Mouse (Mus musculus) neural tube, embryonic 13.5 days (tissue): ENCODE results near the gene Slc13a3. TPM values are rescaled to one million over a fixed set of nuclear protein-coding genes. Genes with fewer than 3 reads are reported as not detected.
A peak's percentile ranks its signal among the peaks of the same experiment; 100 is the strongest.

Experiments
- ATAC-seq: fragments of 200-750 bp; cut with Nextera tagmentation; 2 replicates; pipeline ENCODE4 v1.8.0; 2017; ENCODE audit warnings: low read depth, mild to moderate bottlenecking, moderate TSS enrichment, moderate library complexity
- H3K27ac ChIP-seq: fragments of 300-500 bp; sonication (generic); replicated peaks from 2 replicates; pipeline ENCODE4 v1.5.1; 2015; ENCODE audit warnings: moderate library complexity, mild to moderate bottlenecking, inconsistent platforms
- H3K27me3 ChIP-seq: fragments of 300-500 bp; sonication (generic); 2 replicates; pipeline ENCODE4 v1.6.1; 2015; ENCODE audit warnings: mild to moderate bottlenecking, inconsistent platforms
- H3K36me3 ChIP-seq: fragments of 300-500 bp; sonication (generic); 2 replicates; pipeline ENCODE4 v1.6.1; 2015; ENCODE audit warnings: mild to moderate bottlenecking, inconsistent platforms
- H3K4me1 ChIP-seq: fragments of 300-500 bp; sonication (generic); replicated peaks from 2 replicates; pipeline ENCODE4 v1.6.1; 2015; ENCODE audit warnings: inconsistent platforms
- H3K4me2 ChIP-seq: fragments of 300-500 bp; sonication (generic); 2 replicates; pipeline ENCODE4 v1.6.1; 2015; ENCODE audit warnings: inconsistent platforms, mild to moderate bottlenecking, moderate library complexity
- H3K4me3 ChIP-seq: fragments of 300-500 bp; sonication (generic); 2 replicates; pipeline ENCODE4 v1.5.1; 2015; ENCODE audit warnings: mild to moderate bottlenecking, inconsistent platforms
- H3K9ac ChIP-seq: fragments of 300-500 bp; sonication (generic); 2 replicates; pipeline ENCODE4 v1.6.1; 2015; ENCODE audit warnings: moderate library complexity, mild to moderate bottlenecking, inconsistent platforms
- H3K9me3 ChIP-seq: fragments of 300-500 bp; sonication (generic); 2 replicates; pipeline ENCODE4 v1.6.1; 2016; ENCODE audit warnings: inconsistent platforms
- WGBS: fragments of 180-500 bp; shearing (Covaris S2); methylation state at CpG from one replicate; pipeline ENCODE4 v1.1.7; 2015; 5-methylcytosine and 5-hydroxymethylcytosine counted together
- polyA plus RNA-seq: library from polyadenylated mRNA; unstranded; fragments of >200 nt; fragmentation: Nextera tagmentation; extraction: Ambion mirVana; gene quantifications from 2 replicates; pipeline ENCODE4 v1.2.1, GENCODE M21; 2015

The Slc13a3 gene
- polyA plus RNA-seq, 1 experiment from 2014 or later = 1.0 TPM

GRCm38 (mm10) chr2:165398164-165398785 lies 74.8 kb downstream of the Slc13a3 start:
- Histone ChIP-seq H3K4me2 (no peak overlapping the region), H3K27me3 (no peaks in the 10 kb centered on the region), H3K4me1 (peaks cover 17% of the 10 kb centered on the region), H3K27ac (peak overlapping the region; percentile 76), H3K36me3 (no peaks in the 10 kb centered on the region), H3K4me3 (no peak overlapping the region), H3K9me3 (no peaks in the 10 kb centered on the region), H3K9ac (no peak overlapping the region)
- ATAC-seq = no peak
- WGBS = 65% methylated on average over 15 of the region's 15 CpGs

GRCm38 (mm10) chr2:165397502-165398163 lies 75.4 kb downstream of the Slc13a3 start:
- Histone ChIP-seq H3K9ac (no peak overlapping the region), H3K27ac (peak overlapping the region; percentile 76), H3K27me3 (no peaks in the 10 kb centered on the region), H3K4me1 (peaks cover 17% of the 10 kb centered on the region), H3K36me3 (no peaks in the 10 kb centered on the region), H3K4me3 (no peak overlapping the region), H3K9me3 (no peaks in the 10 kb centered on the region), H3K4me2 (no peak overlapping the region)
- ATAC-seq = peak; percentile 52; the same call in 1 of the 2 replicates
- WGBS = 66% methylated on average over 23 of the region's 23 CpGs

GRCm38 (mm10) chr2:165396831-165397501 lies 76.1 kb downstream of the Slc13a3 start:
- peak; percentile 61 for ATAC-seq
- H3K36me3 ChIP-seq = no peaks in the 10 kb centered on the region
- H3K27me3 ChIP-seq = no peaks in the 10 kb centered on the region
- H3K4me1 ChIP-seq = peaks cover 17% of the 10 kb centered on the region
- no peak overlapping the region for H3K4me3 ChIP-seq
- H3K4me2 ChIP-seq = no peak overlapping the region
- no peaks in the 10 kb centered on the region for H3K9me3 ChIP-seq
- 38% methylated on average over 20 of the region's 20 CpGs for WGBS
- no peak overlapping the region for H3K9ac ChIP-seq
- peak overlapping the region; percentile 76 for H3K27ac ChIP-seq

DNA sequence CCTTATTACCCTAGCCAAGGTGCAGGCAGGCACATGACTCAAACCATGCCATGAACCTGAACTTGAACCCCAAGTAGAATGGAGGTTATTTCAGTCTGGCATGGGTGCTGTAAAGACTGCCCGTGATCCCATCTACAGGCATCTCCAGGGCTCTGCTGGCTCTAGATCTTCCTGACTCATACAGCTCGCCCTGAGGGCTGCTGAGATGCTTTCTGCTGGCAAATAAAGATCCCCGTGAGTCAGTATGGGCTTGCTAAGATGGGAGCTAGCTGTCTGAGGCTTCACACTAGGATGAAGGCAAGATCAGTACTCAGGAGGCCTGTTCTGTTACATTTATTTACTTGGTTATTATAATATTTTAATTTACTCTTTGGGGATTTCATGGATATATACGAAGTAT lies 80.9 kb downstream of the Slc13a3 start:
- Histone ChIP-seq H3K27me3 (no peaks in the 10 kb centered on the region), H3K4me2 (no peak overlapping the region), H3K27ac (no peak overlapping the region), H3K4me1 (peaks cover 10% of the 10 kb centered on the region), H3K36me3 (no peaks in the 10 kb centered on the region), H3K4me3 (no peak overlapping the region), H3K9ac (no peak overlapping the region), H3K9me3 (no peaks in the 10 kb centered on the region)
- WGBS = 80% methylated on average over 4 of the region's 4 CpGs
- ATAC-seq = no peak

- peaks cover 10% of the 10 kb centered on the region for H3K4me1 ChIP-seq
- H3K4me3 ChIP-seq = no peak overlapping the region
- H3K36me3 ChIP-seq = peaks cover 4% of the 10 kb centered on the region
- no peak overlapping the region for H3K9ac ChIP-seq
- WGBS = 14% methylated on average over 8 of the region's 8 CpGs
- H3K27me3 ChIP-seq = no peaks in the 10 kb centered on the region
- H3K9me3 ChIP-seq = no peaks in the 10 kb centered on the region
- ATAC-seq = no peak
- no peak overlapping the region for H3K27ac ChIP-seq
- no peak overlapping the region for H3K4me2 ChIP-seq
Measured at GRCm38 (mm10) chr2:165391561-165391960, 81.5 kb downstream of the Slc13a3 start.

GRCm38 (mm10) chr2:165389299-165389952 lies 83.6 kb downstream of the Slc13a3 start:
- no peak overlapping the region for H3K9ac ChIP-seq
- H3K27ac ChIP-seq = no peak overlapping the region
- no peak for ATAC-seq
- H3K36me3 ChIP-seq = peaks cover 25% of the 10 kb centered on the region
- H3K4me2 ChIP-seq = no peak overlapping the region
- no peaks in the 10 kb centered on the region for H3K9me3 ChIP-seq
- H3K4me3 ChIP-seq = no peak overlapping the region
- H3K27me3 ChIP-seq = no peaks in the 10 kb centered on the region
- WGBS = 83% methylated on average over 6 of the region's 6 CpGs
- H3K4me1 ChIP-seq = peaks cover 27% of the 10 kb centered on the region

GRCm38 (mm10) chr2:165387844-165388495 lies 85.1 kb downstream of the Slc13a3 start, which contains the start of gene Zfp334:
Gene Zfp334 (minus strand): TSS chr2:165388259.
- Histone ChIP-seq H3K4me2 (peak within 1 kb of the TSS; percentile 65), H3K4me1 (peaks cover 27% of the 10 kb centered on the region), H3K27me3 (no peaks in the 10 kb centered on the region), H3K9ac (peak within 1 kb of the TSS; percentile 97), H3K27ac (peak within 1 kb of the TSS; percentile 95), H3K36me3 (peaks cover 40% of the 10 kb centered on the region), H3K9me3 (no peaks in the 10 kb centered on the region), H3K4me3 (peak within 1 kb of the TSS; percentile 94)
- WGBS = under 1% methylated on average over 40 of the region's 40 CpGs
- peak; percentile 94 for ATAC-seq

DNA sequence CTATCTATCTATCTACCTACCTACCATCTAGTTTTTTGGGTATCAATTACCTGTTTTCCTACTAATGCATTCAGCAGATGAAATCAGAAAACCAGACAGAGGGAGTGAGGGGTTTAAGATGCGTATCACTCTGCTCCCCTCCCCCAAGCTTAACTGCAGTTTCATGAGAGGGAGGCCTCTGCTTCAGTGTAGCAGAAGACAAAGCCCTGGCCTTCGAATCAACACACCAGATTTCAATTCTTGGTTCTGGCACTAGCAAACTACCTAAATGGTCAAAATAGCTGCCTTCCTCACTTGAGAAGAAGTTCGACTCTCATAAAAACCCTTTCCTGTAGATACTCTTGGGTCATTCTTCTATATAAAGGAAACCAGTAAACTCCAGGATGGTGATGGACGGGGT lies 85.7 kb downstream of the Slc13a3 start:
- H3K4me2 ChIP-seq = peak overlapping the region; percentile 65
- peak overlapping the region; percentile 94 for H3K4me3 ChIP-seq
- no peak for ATAC-seq
- H3K36me3 ChIP-seq = peaks cover 46% of the 10 kb centered on the region
- H3K27me3 ChIP-seq = no peaks in the 10 kb centered on the region
- peaks cover 27% of the 10 kb centered on the region for H3K4me1 ChIP-seq
- 4% methylated on average over 4 of the region's 4 CpGs for WGBS
- no peaks in the 10 kb centered on the region for H3K9me3 ChIP-seq
- H3K9ac ChIP-seq = peak overlapping the region; percentile 97
- peak overlapping the region; percentile 95 for H3K27ac ChIP-seq

DNA sequence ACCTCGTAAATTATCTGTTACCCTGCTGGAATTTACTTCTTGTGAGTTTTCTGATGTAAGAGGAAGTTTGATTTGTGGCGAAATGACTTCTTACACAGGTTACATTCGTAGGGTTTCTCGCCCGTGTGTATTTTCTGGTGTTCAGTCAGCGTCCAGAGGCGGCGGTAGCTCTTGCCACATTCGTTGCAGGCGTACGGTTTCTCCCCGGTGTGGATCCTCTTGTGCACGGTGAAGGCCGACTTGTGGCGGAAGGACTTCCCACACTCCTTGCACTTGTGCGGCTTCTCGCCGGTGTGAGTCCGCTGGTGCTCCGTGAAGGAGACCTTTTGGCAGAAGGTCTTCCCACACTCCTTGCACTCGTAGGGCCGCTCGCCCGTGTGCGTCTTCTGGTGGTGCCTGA lies 93.0 kb downstream of the Slc13a3 start:
- Histone ChIP-seq H3K4me1 (peaks cover 18% of the 10 kb centered on the region), H3K9me3 (0 out of 2 replicates have a peak, but pooled peaks cover 10% of the 10 kb centered on the region), H3K4me2 (no peak overlapping the region), H3K36me3 (peaks cover 94% of the 10 kb centered on the region), H3K27ac (no peak overlapping the region), H3K27me3 (no peaks in the 10 kb centered on the region), H3K4me3 (no peak overlapping the region), H3K9ac (no peak overlapping the region)
- ATAC-seq = no peak
- WGBS = 96% methylated on average over 25 of the region's 25 CpGs

GRCm38 (mm10) chr2:165376001-165376400 lies 97.0 kb downstream of the Slc13a3 start:
- H3K36me3 ChIP-seq = peaks cover 62% of the 10 kb centered on the region
- 72% methylated on average over 4 of the region's 4 CpGs for WGBS

GRCm38 (mm10) chr2:165375478-165375877 lies 97.6 kb downstream of the Slc13a3 start:
- H3K4me2 ChIP-seq = no peak overlapping the region
- 85% methylated on average over 5 of the region's 5 CpGs for WGBS

More at GRCm38 (mm10) chr2:165376001-165376400, 97.0 kb downstream of the Slc13a3 start:
- Histone ChIP-seq H3K4me2 (no peak overlapping the region), H3K9me3 (0 out of 2 replicates have a peak, but pooled peaks cover 4% of the 10 kb centered on the region), H3K9ac (no peak overlapping the region), H3K4me3 (no peak overlapping the region), H3K27me3 (no peaks in the 10 kb centered on the region), H3K4me1 (peaks cover 15% of the 10 kb centered on the region), H3K27ac (no peak overlapping the region)
- no peak for ATAC-seq

More at GRCm38 (mm10) chr2:165375478-165375877, 97.6 kb downstream of the Slc13a3 start:
- H3K27ac ChIP-seq = no peak overlapping the region
- no peak overlapping the region for H3K4me3 ChIP-seq
- peaks cover 57% of the 10 kb centered on the region for H3K36me3 ChIP-seq
- no peaks in the 10 kb centered on the region for H3K27me3 ChIP-seq
- peaks cover 15% of the 10 kb centered on the region for H3K4me1 ChIP-seq
- no peak overlapping the region for H3K9ac ChIP-seq
- ATAC-seq = no peak
- no peaks in the 10 kb centered on the region for H3K9me3 ChIP-seq
